Mouse (Mus musculus) limb, embryonic 12.5 days (tissue): ENCODE data around the gene Lef1. TPM values are rescaled to one million over a fixed set of nuclear protein-coding genes. Genes with fewer than 3 reads are reported as not detected.

Source experiments
- ATAC-seq: fragments of 200-750 bp; cut with Nextera tagmentation; 2 replicates; pipeline ENCODE4 v1.8.0; 2017; ENCODE audit warnings: low read depth, moderate TSS enrichment; ENCODE audit not compliant: insufficient number of reproducible peaks, insufficient read depth, low FRiP score, low TSS enrichment
- H3K27ac ChIP-seq: fragments of 300-500 bp; sonication (generic); 2 replicates; pipeline ENCODE4 v1.5.1; 2016; ENCODE audit warnings: mild to moderate bottlenecking, moderate library complexity
- H3K27me3 ChIP-seq: fragments of 300-500 bp; sonication (generic); 2 replicates; pipeline ENCODE4 v1.6.1; 2016; ENCODE audit warnings: mild to moderate bottlenecking, moderate library complexity
- H3K36me3 ChIP-seq: fragments of 300-500 bp; sonication (generic); 2 replicates; pipeline ENCODE4 v1.6.1; 2016; ENCODE audit warnings: mild to moderate bottlenecking, moderate library complexity
- H3K4me1 ChIP-seq: fragments of 300-500 bp; sonication (generic); replicated peaks from 2 replicates; pipeline ENCODE4 v1.6.1; 2016
- H3K4me2 ChIP-seq: fragments of 300-500 bp; sonication (generic); 2 replicates; pipeline ENCODE4 v1.6.1; 2016; ENCODE audit warnings: mild to moderate bottlenecking, moderate library complexity
- H3K4me3 ChIP-seq: fragments of 300-500 bp; sonication (generic); replicated peaks from 2 replicates; pipeline ENCODE4 v1.5.1; 2016; ENCODE audit warnings: mild to moderate bottlenecking
- H3K9ac ChIP-seq: fragments of 300-500 bp; sonication (generic); replicated peaks from 2 replicates; pipeline ENCODE4 v1.6.1; 2016; ENCODE audit warnings: mild to moderate bottlenecking, moderate library complexity
- H3K9me3 ChIP-seq: fragments of 300-500 bp; sonication (generic); 2 replicates; pipeline ENCODE4 v1.6.1; 2016; ENCODE audit warnings: mild to moderate bottlenecking, moderate library complexity
- WGBS: fragments of 180-500 bp; shearing (Covaris S2); methylation state at CpG from one replicate; pipeline ENCODE4 v1.1.7; 2016; 5-methylcytosine and 5-hydroxymethylcytosine counted together
- polyA plus RNA-seq: library from polyadenylated mRNA; unstranded; fragments of >200 nt; fragmentation: Nextera tagmentation; extraction: Ambion mirVana; gene quantifications from 2 replicates; pipeline ENCODE4 v1.2.1, GENCODE M21; 2016

The Lef1 gene
- 59.4 and 60.5 TPM in 2 replicates for polyA plus RNA-seq

DNA sequence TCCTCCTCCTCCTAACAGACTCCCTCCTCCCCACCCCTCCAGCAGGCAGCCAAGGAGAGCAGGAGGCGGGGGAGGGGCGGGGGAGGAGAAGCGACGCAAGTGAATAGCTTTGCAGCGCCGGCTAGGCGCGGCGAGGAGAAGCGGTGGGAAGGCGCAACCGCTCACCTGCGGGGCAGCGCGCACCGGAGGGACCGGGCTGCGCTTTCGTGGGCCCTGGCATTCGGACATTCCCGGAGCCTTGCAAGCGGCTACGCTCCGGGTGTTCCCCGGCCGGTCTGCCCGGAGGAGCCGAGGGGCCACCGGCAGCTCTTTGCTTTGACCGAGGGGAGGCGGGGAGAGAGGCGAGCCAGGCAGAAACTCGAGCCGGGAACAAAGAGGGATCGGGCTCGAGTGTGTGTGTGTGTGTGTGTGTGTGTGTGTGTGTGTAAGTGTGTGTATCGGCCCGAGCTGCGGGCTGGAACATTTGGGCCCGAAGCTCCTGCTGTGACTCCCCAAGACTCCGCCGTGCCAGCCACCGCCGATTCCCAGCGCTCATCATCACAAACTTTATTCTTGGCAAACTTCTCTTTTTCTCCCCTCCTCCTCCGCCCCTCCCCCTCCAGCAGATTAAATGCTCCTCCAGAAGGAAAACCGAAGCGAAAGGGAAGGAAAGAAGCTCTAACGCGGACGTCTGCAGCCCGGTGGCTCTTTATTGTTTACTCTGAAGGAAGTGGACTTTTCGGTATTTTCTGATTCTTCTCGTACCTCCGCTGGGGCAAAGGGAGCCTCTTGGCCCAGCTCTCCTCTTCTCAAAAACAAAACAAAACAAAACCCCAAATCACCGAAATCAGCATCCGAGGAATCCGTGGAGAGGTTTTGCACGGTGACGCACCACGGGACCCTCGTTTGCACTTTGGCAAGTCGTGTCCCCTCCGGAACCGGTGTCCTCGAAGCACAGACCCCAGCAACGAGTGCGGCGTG is at the start of gene Lef1:
Lef1 (plus strand) TSS at position 281 of the 960 bp plus-strand sequence.
- H3K4me3 ChIP-seq: peak within 1 kb of the TSS; percentile 78
- no peaks in the 10 kb centered on the region for H3K9me3 ChIP-seq
- H3K27me3 ChIP-seq: peaks cover 37% of the 10 kb centered on the region
- peak; percentile 37; the same call in 1 of the 2 replicates for ATAC-seq
- H3K4me1 ChIP-seq: peaks cover 59% of the 10 kb centered on the region
- H3K4me2 ChIP-seq: peak within 1 kb of the TSS; percentile 94
- peak within 1 kb of the TSS; percentile 92 for H3K9ac ChIP-seq
- peaks cover 4% of the 10 kb centered on the region for H3K36me3 ChIP-seq
- peak within 1 kb of the TSS; percentile 83 for H3K27ac ChIP-seq
- WGBS: under 1% methylated on average over 61 of the region's 69 CpGs

DNA sequence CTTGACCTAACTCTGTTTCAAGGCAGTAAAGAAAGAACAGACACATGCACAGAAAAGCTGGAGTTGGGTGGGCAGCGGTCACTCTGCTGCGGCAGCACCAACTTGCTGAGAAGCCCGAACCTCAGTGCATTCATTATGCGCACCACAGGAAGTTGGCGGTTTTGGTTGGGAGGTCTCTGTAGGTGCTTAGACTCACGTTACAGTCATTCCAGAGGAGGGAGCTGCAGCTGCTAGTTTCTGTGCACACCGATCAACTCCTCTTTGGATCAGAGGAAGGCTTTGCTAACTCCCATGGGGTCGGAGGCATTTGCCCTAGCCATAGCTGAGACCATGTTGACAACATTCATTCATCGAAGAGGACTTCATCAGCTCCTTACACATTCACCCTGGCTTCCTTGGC is 45.3 kb upstream of the Lef1 start:
- no peak for ATAC-seq
- Histone ChIP-seq H3K9ac (no peak overlapping the region), H3K4me2 (no peak overlapping the region), H3K4me3 (no peak overlapping the region), H3K27ac (no peak overlapping the region), H3K36me3 (no peaks in the 10 kb centered on the region), H3K9me3 (no peaks in the 10 kb centered on the region), H3K4me1 (peaks cover 16% of the 10 kb centered on the region), H3K27me3 (no peaks in the 10 kb centered on the region)
- WGBS: 74% methylated on average over 9 of the region's 9 CpGs

DNA sequence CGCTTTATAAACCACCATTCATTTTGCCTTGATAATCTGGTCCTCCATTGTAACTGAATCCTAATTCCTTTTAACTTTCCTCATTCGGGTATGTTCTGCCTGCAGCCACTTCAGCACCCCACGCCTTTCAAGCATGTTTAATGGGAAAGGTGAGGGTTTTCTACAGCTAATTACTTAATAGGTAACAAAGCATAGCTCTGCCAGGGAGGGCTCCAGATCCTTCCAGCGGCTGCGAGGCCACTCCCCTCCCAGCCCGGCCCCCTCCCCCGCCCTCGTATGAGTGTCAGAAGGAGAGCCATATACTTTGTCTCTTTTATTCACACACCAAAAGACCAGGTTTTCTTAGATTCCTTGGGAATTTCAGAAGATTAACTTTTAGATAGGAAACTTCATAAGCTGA is 44.1 kb upstream of the Lef1 start:
- Histone ChIP-seq H3K4me3 (no peak overlapping the region), H3K27me3 (no peaks in the 10 kb centered on the region), H3K9me3 (no peaks in the 10 kb centered on the region), H3K9ac (no peak overlapping the region), H3K4me1 (peaks cover 16% of the 10 kb centered on the region), H3K4me2 (peak overlapping the region; percentile 28), H3K27ac (no peak overlapping the region), H3K36me3 (no peaks in the 10 kb centered on the region)
- WGBS: 13% methylated on average over 8 of the region's 8 CpGs
- no peak for ATAC-seq

DNA sequence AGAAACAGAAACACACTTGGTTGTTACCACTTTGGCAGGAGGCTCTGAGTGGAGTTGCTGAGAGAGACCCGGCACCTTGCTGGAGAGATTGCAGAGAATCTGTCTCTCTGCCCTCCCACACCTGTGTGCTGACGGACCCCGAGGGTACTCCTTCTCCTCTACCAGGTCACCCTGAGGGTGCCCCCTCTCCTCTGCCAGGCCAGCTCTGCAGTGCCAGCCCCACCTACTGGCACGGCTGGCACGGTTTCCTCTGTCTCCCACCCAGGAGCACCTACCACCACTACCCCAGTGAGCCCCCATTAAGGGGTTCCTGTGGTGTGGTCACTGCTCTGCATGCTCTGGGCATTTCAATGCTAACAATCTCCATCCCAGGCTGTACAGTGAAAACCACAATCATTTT is 42.3 kb upstream of the Lef1 start:
- H3K27me3 ChIP-seq: no peaks in the 10 kb centered on the region
- H3K9me3 ChIP-seq: no peaks in the 10 kb centered on the region
- no peak overlapping the region for H3K9ac ChIP-seq
- ATAC-seq: no peak
- no peaks in the 10 kb centered on the region for H3K36me3 ChIP-seq
- no peak overlapping the region for H3K4me2 ChIP-seq
- H3K27ac ChIP-seq: no peak overlapping the region
- 87% methylated on average over 5 of the region's 5 CpGs for WGBS
- no peak overlapping the region for H3K4me3 ChIP-seq
- H3K4me1 ChIP-seq: peaks cover 16% of the 10 kb centered on the region

DNA sequence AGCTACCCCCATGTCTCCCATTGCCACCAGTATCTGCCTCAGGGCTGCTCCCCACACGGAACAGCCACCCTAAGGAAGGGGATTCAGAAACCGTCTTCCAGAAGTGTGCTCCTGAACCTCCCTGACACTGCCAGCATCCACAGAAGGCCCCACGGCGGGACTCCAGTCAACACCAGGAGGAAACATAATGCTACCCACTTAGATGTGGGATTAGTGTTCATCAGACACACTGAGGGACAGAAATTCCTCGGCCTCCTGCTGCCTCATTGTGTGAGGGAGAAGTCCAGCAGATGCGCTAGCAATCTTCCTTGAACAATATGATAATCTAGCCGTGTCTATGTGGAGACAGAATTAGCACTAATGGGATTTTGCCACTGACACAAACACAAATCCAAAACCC is 40.1 kb upstream of the Lef1 start:
- no peak overlapping the region for H3K4me2 ChIP-seq
- no peaks in the 10 kb centered on the region for H3K36me3 ChIP-seq
- 68% methylated on average over 7 of the region's 7 CpGs for WGBS
- no peak overlapping the region for H3K27ac ChIP-seq
- peaks cover 16% of the 10 kb centered on the region for H3K4me1 ChIP-seq
- H3K9ac ChIP-seq: no peak overlapping the region
- no peak for ATAC-seq
- no peaks in the 10 kb centered on the region for H3K27me3 ChIP-seq
- H3K4me3 ChIP-seq: no peak overlapping the region
- no peaks in the 10 kb centered on the region for H3K9me3 ChIP-seq

DNA sequence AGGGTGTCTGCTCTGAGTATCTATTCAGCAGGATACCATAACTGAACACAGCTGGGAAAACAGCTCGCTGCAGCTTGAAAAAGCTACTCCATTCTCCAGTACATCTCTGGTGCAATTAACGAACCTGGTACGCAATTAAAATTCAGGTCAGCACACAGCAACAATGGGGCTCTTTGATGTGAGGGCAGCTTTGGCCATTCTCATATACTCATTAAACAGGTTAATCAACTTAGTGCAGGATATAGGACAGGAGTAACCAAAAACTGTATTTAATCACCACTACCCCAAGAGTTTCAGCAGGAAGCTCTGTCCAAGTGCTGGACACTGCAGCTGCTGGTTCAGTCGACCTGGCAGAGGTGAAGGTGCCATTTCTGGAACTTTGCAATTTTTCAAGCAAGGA is 37.6 kb upstream of the Lef1 start:
- H3K4me2 ChIP-seq: no peak overlapping the region
- 31% methylated on average over 4 of the region's 4 CpGs for WGBS
- no peaks in the 10 kb centered on the region for H3K36me3 ChIP-seq
- no peak overlapping the region for H3K27ac ChIP-seq
- no peak overlapping the region for H3K4me3 ChIP-seq
- H3K9ac ChIP-seq: no peak overlapping the region
- ATAC-seq: no peak
- 0 out of 2 replicates have a peak, but pooled peaks cover 2% of the 10 kb centered on the region for H3K4me1 ChIP-seq
- H3K9me3 ChIP-seq: no peaks in the 10 kb centered on the region
- H3K27me3 ChIP-seq: no peaks in the 10 kb centered on the region

DNA sequence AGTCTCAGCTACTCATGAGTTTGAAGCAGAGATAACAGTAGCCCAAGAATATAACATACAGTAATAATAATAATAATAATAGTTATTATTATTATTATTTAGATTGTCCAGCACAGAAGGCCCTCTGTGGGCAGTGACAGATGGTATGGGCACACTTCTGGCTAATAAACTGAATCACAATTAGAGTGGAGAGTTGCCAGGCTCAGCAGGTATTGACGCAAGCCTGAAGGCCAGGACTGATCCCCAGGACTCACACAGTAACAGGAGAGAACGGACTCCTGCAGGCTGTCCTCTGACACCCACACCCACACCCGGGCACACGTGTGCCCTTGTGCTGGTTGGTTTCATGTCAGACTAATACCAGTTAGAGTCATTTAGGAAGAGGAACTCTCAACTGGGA is 36.3 kb upstream of the Lef1 start:
- WGBS: 74% methylated on average over 4 of the region's 4 CpGs
- Histone ChIP-seq H3K4me1 (no peaks in the 10 kb centered on the region), H3K9me3 (no peaks in the 10 kb centered on the region), H3K9ac (no peak overlapping the region), H3K27me3 (no peaks in the 10 kb centered on the region), H3K4me2 (no peak overlapping the region), H3K27ac (no peak overlapping the region), H3K36me3 (no peaks in the 10 kb centered on the region), H3K4me3 (no peak overlapping the region)
- ATAC-seq: no peak

DNA sequence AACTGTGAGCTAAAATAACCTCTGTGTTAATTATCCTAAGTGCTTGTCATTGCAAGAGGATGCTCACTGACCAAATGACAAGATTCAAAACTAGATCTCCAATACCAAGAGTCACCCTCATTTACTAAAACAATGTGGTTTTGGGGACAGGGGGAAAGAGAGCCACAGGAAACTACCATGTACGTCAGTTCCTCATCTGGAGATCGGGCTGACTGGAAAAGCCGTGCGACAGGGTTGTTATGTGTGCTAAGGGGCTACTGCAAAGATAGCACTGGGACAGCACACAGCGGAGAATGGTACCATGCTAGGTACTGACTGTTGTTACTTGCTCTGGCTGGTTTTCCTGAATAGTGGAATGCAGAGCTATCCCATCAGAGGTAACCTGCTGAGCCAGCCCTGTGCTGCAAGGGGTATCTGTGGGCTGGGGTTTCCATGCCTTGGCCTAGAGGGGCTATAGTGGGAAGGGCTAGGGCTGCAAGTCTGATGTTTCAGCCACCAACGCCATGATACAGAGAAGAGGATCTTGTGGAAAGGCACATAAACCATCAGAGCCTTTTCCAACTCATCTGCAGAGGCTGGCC is 32.1 kb upstream of the Lef1 start:
- H3K27me3 ChIP-seq: no peaks in the 10 kb centered on the region
- H3K4me3 ChIP-seq: no peak overlapping the region
- H3K36me3 ChIP-seq: no peaks in the 10 kb centered on the region
- H3K27ac ChIP-seq: no peak overlapping the region
- H3K4me2 ChIP-seq: no peak overlapping the region
- H3K9ac ChIP-seq: no peak overlapping the region
- WGBS: 82% methylated on average over 6 of the region's 6 CpGs
- no peak for ATAC-seq
- H3K9me3 ChIP-seq: no peaks in the 10 kb centered on the region
- H3K4me1 ChIP-seq: no peaks in the 10 kb centered on the region

DNA sequence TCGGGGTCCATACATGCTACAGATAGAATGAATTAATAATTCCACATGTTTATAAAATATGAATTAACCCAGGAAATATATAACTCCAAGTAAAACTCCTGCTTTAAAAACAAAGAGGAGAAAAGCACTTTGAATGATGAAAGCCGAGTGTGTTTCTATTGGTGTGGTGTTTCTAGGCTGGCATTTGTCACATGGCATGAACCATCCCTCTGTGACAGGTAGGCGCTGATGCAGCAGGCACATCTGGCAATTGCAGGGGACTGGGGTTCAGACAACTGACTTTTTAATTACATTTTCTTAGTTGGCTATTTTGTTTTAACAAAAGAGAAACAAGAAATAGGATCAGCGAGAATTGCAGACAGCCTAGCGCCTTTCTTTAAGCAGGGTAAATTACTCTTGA is 31.6 kb upstream of the Lef1 start:
- Histone ChIP-seq H3K4me2 (no peak overlapping the region), H3K27ac (no peak overlapping the region), H3K9me3 (no peaks in the 10 kb centered on the region), H3K4me1 (no peaks in the 10 kb centered on the region), H3K4me3 (no peak overlapping the region), H3K36me3 (no peaks in the 10 kb centered on the region), H3K9ac (no peak overlapping the region), H3K27me3 (no peaks in the 10 kb centered on the region)
- ATAC-seq: no peak
- 42% methylated on average over 5 of the region's 5 CpGs for WGBS

DNA sequence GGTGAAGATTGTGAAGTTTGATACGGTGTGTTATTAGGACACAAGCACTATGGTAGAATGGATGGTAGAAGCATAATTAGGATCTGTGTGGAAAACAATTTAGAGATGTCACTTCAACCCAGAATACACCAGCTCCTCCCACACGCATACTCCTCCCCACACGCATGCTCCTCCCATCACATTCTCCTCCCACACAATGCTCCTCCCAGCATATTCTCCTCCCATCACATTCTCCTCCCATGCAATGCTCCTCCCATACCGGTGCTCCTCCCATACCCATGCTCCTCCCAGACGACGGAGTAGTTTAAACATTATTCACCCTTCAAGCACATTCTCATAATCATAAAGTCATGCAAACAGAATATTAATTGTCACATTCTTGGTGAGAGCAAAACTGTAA is 26.5 kb upstream of the Lef1 start:
- WGBS: 75% methylated on average over 6 of the region's 6 CpGs
- Histone ChIP-seq H3K36me3 (no peaks in the 10 kb centered on the region), H3K9ac (no peak overlapping the region), H3K4me1 (peaks cover 3% of the 10 kb centered on the region; the same call in 1 of the 2 replicates), H3K4me2 (no peak overlapping the region), H3K4me3 (no peak overlapping the region), H3K27me3 (peaks cover 16% of the 10 kb centered on the region), H3K27ac (no peak overlapping the region), H3K9me3 (no peaks in the 10 kb centered on the region)
- no peak for ATAC-seq

DNA sequence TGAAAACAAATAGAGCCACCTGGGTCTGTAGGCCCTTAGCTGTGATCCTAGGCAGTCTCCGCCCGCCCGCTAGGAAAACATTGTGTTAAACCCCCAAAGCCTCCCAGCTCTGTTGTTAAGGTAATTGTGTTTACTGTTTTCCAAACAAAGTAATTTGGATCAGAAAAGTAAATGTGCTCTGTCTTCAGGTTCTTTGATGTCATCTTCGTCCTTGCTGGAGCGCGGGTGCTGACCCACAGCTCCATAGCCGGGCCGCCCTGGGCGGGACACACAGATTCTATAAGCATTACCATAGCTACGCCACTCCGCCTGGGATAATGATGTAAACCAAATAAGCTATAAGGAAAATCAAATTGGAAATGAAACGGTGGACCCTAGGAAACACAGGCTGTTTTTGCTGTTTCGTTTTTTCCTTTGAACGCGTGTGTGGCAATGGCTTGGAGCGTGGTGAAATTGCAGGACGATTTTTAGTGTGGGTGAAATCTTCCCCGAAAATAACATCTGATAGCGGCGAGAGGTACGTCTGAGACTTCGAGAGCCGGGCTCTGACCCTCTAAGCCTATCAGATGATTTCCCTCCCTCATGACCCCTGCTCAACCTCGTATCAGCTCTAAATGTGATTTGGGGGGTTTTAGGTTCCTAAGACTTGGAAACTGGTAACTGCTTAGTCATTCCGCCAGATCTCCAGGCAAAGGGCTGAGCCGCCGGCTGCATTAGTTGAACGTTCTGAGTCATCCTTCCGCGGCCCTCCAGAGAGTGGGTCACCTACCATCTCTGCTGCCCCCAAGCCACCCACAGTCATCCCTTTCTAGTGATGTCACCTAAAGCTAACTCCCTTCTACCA is 25.3 kb upstream of the Lef1 start:
- no peak overlapping the region for H3K27ac ChIP-seq
- H3K4me2 ChIP-seq: peak overlapping the region; percentile 61
- 0 out of 2 replicates have a peak, but pooled peaks have one; percentile 64 for ATAC-seq
- 6% methylated on average over 30 of the region's 30 CpGs for WGBS
- peaks cover 16% of the 10 kb centered on the region for H3K27me3 ChIP-seq
- H3K4me1 ChIP-seq: peaks cover 6% of the 10 kb centered on the region; the same call in 1 of the 2 replicates
- H3K9ac ChIP-seq: no peak overlapping the region
- H3K9me3 ChIP-seq: no peaks in the 10 kb centered on the region
- H3K36me3 ChIP-seq: no peaks in the 10 kb centered on the region
- peak overlapping the region; percentile 35 for H3K4me3 ChIP-seq
